Mouse (Mus musculus) common myeloid progenitor, adult 5-6 weeks (primary cell): Measurements from ENCODE around the gene Tspan14. TPM values are rescaled to one million over a fixed set of nuclear protein-coding genes. Genes with fewer than 3 reads are reported as not detected.

Experiments
- ATAC-seq: replicated peaks from 2 replicates; pipeline ENCODE4 v1.8.0; 2016; ENCODE audit warnings: low read depth, mild to moderate bottlenecking, moderate TSS enrichment, inconsistent platforms; ENCODE audit not compliant: poor library complexity, severe bottlenecking
- total RNA-seq: library from RNA; stranded (forward); fragments of 200-1000, 187-1606 nt; gene quantifications from 2 replicates; pipeline ENCODE4 v1.2.3, GENCODE M21; 2017

Gene Tspan14
- total RNA-seq, 1 experiment from 2014 or later: 46.6 TPM

DNA sequence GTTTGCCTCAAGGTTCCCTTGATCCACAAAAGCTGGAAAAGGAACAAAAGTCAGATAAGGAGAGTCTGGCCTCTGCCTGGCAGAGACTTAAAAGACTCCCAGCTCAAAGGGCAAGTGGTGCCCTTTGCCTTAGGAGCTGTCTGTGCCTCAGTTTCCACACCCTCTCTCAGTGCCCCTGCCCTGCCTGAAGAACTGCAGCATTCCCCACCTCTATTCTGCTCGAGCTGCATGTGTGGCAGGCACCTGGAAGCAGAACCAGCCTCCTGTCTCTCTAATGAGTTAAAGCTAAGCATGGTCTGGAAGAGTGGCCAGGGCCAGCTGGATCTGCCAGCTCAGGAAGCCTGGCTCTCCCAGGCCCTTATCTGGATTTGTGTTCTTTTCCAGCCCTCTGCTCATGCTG is 13.1 kb upstream of the Tspan14 start:
- no peak for ATAC-seq

DNA sequence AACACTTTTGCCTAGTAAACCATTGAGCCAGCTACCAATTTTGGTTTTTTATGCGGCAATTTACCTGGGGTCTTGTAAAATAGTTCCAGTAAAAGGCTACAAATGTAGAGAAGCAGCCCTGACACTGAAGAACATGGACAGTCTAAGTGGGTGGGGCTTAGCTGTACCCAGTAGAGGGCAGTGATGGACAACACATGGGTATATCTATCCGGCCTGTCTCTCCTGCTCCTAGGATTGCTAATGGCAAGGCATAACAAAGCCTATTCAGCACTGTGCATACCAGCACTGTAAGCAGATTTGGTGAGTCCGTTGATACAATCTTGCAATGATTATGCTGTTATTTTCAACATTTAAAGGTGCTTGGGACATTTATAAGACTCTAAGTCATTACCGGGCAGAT is 12.4 kb upstream of the Tspan14 start:
- ATAC-seq: peak; percentile 87

DNA sequence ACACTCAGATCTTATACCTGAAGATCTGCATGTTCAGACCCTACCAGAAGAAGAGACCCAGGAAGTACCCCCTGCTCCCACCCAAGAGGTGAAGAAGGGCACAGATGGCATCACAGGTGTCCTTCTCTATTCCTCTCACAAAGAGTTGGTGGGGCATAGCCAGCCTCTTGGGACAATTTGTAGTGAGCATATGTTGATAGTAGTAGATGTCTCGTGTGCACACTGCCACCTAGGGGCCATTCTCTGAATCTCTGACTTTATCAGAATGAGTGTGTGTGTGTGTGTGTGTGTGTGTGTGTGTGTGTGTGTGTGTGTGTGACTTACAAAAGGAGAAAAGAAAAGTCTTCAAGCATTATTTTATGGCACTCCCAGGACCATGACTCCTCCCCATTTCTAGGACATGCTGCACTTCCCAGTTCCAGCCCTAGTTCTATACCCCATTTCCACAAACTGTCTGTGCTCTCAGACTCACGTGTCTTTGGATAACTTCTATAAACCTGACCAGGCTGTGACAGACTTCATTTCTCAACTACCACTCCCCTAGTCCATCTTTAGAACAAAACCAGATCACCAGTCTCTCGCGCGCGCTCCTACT is 8.6 kb upstream of the Tspan14 start:
- peak; percentile 88 for ATAC-seq

DNA sequence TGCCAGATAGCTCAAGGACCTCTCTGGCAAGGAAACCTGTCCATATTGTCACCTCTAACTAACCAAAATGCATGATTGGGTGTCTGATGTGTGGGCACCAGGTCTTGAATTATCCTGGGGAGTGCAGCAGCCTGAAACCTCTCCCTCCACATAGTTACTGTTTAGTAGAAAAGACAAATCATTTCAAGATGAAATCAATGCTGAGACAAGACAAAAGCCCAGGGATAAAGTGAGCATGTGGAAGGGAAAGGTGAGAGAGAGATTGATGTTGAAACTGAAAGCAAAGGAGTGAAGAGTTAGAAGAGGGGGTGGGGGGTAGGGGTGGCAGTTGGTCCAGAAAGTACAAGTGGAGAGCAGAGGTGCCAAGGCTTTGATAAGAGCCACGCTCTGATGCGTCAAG is 1.4 kb upstream of the Tspan14 start:
- ATAC-seq: no peak

DNA sequence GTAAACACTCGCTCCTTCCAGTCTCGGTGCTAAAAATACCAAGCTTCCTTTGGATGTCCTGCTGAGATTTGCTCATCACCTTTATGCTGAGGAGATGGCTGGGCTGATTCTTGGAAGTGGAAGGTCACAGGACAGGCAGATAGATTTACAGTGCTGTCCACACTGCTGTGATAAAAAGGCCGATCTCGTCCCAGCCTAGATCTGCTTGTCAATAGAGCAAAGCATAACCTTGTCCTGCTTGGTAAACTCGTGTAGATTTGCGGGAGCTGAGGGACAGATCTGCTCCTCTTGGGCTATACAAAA is 942 bp upstream of the Tspan14 start:
- ATAC-seq: no peak

DNA sequence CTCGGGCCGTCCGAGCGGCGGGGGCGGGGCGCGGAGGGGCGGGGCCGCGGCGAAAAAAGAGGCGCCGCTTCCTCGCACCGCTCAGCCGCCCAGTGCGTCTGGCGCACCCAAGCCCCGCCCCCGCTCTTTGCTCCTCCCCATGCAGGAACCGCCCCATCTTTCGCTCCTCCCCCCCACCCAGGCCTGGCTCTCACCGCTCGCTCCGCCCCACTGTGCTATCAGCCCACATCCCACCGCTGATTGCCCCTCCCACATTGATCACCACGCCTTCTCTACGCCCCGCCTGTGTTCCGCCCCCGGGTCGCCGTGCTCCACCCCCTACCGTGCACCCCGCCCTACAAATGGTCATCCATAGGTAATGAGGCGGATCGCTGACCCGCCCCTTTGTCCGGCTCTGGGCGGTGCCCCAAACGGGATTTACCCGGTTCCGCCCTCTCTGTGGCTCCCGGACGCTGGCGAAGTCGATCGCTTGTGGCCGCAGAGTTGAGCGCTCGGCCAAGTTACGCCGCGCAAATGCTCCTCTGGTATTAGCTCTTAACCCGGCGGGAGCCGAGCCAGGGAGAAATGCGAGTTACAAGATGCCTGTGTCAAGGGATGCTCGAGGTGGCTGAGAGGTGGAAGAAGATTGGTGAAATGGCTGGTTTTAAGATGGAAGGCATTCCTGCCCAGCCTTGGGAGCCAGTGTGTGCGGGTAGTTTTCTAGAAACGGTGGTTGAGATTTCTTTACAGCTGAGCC is 423 bp upstream of the Tspan14 start:
- peak; percentile 80 for ATAC-seq

DNA sequence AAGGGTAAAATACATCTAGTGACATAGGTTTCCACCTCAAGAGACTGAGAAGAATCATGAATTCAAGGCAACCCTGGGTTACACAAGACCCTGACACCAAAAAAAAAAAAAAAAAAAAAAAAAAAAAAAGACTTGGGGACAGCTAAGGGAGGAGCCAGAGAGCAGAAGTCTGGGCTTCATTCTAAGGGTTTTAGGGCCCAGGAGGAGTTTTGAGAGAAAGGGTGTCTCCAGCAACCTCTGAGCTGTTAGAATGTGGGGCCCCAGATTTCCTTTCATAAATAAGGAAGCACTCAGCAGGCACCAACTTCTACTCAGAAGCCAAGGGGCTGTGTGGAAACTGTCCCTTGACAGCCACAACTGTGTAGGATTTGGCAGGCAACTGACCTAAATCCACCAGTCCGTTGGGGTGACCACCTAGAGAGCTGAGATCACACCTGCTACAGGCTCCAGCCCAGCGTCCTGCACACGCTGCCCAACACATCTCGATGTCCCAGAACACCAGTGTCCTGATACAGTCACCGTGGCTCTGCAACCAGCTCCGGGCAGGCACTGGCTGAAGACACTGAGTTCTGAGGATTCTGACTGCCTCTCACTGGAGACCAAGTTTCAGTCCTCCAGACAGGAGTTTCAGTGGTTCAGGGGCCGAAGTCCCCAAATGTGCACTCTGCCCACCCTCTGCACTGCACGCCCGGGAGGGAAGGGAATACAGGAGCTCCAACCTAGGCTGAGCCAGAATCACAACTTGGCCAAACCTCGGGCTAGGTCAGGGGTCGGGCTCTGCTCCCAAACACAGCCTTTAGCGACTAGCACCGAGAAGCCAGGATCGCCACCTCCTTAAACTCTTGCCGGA is 875 bp downstream of the Tspan14 start:
- peak; percentile 36 for ATAC-seq

DNA sequence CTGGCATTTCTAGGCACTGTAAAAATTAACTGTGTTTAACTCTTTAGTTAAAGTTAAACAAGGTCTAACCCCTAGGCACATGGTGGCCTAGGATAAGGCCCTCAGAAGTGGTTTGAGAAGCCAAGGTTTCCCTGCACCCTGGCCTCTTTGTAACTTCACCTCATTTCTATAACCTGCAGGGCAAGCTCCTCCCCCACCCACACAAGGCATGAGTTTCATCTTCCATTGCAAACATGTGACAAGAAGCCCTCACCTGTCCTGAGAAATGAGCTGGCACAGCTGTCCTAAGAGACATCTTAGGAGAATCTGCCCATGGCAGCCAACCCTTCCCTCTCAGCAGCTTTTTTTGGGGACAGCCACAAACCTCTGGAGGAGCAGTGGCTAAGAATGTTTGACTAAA is 1.7 kb downstream of the Tspan14 start:
- ATAC-seq: no peak

DNA sequence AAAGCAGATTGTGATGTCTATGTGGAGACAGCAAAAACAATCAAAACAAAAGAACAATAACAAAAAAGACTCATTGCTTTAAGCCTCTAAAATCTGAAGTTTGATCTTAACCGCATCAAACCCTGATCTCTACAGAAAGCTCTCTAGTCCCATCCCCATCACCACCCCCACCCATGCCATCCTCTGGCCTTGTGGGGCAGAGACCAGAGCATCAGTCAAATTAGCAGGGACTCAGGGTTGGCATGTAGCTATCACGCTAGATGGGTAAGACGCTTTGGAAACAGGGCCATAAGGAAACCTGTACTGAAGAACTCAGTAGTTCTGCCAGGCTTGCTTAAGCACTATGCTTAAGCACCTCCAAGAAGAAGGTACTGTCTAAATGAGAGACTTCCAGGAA is 2.4 kb downstream of the Tspan14 start:
- ATAC-seq: no peak

DNA sequence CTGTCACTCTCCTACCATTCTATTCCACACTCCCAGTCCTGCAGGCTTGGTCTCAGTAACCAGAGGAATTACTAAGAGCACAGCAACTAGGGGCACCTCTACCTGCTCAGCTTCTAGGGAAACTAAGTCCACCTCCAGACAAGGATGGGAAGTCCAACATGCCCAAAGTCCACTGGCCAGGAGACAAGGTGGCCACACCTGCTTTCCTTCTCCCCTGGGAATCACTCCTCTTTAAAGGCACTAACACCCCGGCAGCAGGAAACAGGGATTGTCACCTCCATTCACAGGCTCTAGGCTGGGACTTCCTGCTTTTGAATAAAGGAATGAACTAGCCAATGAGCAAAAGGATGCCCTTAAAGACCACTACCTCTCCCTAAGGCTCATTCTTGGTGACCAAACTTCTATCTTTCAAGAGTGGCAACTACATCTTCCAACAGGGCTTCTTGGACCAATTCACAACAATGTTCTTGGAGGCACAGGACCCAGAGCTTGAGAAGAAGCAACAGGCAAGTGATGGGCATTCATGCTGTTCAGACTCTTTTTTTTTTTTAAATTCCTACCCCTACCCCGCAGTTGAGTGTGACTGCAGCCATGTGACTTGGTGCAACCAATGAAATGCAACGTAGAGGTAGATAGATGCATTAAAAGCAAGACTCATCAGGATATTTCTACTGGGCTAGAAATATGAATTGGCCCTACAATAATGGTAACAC is 3.0 kb downstream of the Tspan14 start:
- no peak for ATAC-seq

DNA sequence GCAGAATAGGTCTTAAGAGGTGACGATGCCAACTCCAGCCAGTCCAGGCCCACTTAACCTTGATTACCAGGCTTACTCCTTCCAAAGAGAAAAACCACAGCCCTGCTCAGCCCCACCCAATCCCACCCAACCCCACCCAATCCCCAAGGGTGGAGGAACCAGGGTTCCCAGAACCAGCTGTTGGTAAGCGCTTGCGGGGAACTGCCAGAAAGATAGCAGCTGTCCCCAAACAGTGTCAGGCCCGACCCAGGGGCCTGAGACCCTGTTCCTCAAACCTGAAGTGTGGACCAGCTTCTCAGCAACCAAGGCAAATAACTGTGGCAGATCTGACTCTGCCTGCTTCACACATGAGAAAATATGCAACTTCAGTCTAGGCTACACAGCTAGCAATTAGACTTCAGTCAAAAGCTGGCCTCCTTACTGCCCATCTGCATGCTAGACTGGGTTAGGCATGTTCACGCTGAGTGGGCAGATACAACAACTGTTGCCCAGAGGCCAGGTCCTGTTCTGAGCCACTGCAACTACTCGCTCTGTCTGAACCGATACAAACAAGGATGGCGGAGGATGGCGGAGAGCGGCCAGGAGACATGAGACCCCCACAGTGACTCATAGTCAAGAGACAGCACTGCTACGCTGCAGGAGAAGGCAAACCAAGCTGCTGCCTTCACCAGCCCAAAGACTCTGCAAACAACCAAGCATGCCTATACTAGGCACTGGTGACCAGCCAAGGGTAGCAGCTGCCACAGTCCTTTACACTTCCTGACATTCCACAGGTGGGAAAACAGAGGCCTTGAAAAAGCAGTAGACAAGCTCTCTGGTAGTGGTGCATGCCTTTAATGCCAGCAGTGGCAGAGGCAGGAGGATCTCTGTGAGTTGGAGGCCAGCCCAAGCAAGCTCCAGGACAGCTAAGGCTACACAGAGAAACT is 4.0 kb downstream of the Tspan14 start:
- ATAC-seq: 0 out of 2 replicates have a peak, but pooled peaks have one; percentile 2

DNA sequence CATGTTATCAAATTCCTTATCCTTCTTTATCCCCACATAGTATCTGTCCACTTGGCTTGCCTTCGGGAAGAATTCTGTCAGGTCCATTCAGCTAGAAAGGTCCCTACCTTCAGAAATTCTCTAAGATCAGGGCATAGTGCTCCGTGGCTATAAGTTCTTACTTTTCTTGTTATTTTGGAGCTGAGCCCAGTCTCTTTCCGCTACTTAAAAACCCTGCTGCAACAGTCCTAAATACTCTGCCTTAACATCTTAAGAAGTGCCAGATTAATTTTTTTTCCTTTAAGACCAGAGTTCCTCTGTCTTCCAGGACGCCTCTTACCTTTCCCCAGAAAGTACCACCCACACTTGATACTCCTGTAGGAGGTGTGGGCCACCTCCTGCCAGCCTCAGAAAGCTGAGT is 6.4 kb downstream of the Tspan14 start:
- no peak for ATAC-seq

DNA sequence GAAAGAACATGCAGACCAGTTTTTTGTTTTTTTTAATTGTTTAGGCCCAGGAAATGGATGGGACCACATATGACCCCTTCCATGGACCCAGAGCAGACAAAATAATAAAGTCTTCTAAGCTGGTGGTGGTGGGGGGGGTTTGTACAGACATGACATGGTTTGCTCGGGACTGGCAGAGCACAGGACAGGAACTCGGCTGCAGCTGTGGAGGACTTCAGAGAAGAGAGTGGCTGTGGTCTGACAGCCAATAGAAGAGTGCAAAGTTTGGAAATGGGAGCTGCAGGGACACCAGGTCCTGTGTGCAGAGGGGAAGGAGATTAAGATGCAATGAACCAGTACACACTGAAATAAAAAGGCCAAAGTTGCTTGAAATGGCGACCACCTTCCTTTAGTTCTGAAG is 7.0 kb downstream of the Tspan14 start:
- no peak for ATAC-seq

DNA sequence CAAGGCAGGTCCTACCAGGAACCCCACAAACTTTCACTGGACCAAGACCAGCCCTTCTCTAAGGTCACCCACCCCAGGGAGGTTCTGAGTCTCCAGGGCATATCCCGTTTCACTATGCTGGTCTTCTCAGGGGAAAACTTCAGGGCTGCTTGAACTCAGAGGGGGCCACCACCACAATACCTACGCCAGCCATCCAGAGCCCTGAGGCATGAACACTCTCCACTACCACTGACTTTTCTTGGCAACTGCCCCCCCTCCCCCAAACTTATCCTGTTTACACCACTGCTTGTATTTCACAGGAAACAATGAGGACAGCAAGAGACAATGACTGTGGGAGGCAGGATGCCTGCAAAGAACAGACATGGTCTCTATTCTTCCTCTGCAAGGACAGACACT is 7.6 kb downstream of the Tspan14 start:
- peak; percentile 3 for ATAC-seq

DNA sequence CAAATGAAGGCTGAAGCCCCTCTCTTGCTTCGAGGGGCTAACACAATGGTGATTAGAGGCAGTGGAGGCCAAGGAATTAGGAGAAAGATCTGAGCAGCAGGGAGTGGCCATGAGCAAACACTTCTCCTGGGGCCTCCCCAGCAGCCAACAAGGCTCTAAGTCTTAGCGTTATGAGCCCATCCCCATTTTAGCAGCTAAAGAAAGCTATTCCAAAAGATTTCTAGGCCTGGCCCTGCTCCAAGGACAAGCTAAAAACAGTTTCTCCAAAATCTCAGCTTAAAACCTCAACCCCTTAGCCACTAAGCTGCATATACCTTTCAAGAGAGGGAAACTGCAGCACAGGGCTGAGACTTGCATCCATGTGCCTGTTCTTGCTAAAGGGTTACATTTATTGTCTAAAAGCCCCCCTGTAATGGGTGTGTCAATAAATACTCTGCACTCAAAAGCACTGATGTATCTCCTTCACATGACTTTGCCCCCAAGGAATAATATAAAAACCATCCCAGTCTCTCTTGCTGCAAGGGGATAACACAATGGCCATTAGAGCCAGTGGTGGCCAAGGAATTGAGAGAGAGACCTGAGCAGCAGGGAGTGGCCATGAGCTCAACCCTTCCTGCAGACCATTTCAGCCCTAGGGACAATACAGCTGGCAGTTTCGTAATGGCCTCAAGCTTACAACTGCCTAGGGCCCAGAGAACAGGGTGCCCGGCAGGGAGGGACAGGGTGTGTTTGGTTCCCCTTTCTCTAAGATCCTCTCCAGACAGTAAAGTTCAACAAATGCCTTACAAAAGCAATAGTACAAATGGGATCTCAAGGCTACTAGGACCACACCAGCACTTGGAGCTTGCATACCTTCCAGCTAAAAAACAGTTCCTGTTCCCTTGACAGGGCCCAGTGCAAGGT is 8.3 kb downstream of the Tspan14 start:
- ATAC-seq: peak; percentile 39

DNA sequence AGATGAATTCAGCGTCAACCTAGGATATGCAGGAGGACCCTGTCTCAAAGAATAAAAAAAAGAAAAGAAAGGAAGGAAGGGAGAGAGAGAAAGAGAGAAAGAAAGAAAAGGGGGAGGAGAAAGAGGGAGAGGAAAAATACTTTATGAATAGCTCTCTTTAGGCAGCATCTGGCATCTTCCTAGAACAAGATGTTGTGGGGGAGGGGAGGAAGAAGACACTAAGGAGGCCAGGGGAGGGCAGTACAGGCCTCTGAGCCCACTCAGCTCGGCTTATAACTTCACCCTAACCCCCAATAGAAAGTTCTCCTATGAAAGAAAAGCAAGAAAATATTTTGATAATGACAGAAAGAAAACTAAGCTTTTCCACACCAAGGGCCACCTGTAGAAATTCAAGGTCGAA is 9.0 kb downstream of the Tspan14 start:
- no peak for ATAC-seq

DNA sequence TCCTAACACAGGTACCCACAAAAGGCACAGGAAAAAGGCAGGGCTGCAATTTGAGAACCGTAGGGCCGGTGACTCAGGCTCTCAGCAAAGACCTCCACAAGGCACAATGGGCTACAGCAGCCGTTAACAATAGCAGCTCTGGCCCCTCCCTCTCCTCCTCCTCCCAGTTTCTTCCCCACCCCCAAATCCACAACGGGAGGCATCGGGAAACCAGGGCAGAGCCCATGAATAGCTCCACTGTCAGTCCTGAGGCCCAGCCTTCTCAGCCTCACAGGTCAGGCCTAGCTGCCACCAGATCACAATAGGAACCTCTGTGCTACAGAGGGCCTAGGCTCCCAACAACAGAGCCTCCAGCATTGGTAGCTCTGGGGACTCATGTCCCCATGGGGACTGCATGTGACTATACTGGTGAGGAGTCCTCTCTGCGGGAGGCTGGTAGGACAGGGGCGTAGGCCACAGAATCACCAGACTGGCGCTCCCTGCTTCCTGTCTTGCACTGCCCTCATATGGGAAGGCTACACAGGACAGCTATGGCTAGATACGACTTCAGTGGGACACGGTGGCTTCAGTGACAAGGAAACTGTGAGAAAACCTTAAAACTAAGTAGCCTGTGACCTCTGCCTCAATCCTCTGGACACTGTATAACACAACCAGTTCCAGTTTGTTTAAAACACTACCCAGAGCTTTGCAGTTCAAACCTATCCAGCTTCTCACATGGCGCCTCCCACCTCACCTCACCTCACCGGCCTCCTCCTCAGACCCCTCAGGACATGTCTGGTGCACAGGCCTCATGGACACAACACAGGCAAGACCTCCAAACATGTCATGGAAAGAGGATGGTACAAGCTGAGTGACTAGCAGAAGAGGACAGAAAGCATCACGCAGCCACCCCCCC is 10.1 kb downstream of the Tspan14 start:
- peak; percentile 43 for ATAC-seq
